Mouse (Mus musculus): ENCODE measurements around the gene Erich6.
"Not testable (repeated sequence)": the region's sequence is repeated elsewhere in the genome, so short reads cannot be mapped to it uniquely, and the experiment has no call there.

Erich6 gene

DNA sequence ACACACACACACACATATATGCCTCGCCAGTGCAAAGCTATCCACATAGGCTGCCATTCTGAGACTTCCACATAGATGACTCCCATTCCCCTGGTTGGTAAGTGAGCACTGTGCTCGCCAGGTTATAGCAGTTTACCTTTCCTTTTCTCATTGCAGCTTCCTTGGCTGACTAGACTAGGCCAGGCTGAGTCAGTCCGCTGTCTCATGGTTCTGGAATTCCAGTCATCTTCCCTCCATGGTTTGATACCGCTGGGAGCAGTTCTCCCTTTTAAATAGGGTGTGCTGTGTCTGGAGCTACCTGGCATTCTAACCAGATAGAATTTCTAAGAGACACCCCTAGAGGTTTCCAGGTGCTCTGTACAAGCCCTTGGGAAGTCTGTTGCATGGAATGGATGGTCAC lies 9.2 kb upstream of the Erich6 start:
- no peak for DNase-seq

DNA sequence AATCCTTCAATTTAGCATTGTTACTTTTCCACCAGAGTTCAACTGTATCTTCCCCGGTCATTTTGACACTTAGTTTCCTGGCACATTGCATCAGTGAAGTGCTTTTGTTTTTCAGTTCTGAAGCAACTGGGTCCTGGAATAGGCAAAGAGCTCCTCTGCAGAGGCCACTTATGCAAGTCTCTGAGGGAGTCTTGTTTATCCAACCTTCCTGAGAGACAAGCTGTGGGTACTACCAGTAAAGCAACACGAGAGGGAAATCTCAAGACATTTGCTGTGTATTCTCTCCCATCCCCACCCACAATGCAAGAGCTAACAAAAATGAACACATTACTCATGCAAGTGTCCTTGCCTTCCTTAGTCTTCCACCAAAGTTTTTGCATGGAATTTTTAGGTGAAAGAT lies 5.3 kb downstream of the Erich6 start:
- DNase-seq, result no peak

DNA sequence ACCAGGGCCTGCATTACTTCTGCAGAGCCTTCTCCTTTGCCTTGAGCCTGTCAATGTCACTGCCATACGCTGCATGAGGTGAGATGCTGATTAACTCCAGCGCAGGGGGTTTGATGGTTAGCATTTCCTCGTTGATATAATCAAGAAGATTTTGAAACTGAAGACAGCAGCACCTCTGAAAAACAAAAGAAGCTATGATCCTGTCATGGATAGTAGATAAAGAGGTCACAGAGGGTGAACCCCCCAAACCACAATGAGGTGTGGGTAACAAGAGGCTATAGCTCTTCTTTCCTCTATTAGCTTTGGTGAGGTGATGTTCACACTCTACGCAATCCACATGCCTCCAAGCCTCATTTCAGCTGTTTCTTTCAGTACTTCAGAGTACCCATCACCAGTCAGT lies 12.0 kb downstream of the Erich6 start:
- DNase-seq, result no peak

DNA sequence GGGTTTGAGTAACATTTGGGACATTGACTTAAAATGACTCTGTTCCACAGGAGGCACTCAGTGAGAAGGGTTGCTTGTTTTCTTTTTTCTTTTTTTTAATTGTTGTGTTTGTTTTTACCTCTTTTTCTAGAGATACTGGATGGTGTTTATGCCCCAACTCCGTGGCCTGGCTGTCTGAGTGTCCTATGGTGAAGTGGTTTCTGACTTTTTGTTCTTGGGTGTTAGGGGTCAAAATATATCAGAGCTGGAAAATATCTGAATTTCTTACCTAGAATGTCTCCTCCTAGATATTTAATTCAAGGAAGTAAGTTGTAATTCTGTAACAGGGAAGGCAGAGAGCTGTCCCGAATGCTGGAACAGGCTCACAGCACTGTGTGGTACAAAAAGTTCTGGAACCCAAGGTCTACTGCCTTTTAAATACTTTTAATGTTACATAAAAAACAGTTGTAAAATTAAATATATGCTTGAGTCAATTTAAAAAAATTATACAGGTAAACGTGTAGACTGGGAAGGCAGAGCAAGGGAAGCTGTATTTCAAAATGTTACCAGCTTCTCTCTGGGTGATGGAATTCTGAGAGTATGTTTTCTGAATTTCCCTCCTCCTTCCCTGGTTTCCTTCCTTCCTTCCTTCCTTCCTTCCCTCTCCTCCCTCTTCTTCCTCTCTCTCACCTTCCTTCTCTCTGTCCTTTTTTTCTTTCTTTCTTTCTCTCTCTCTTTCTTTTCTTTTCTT lies 14.2 kb downstream of the Erich6 start:
- DNase-seq, result no peak

DNA sequence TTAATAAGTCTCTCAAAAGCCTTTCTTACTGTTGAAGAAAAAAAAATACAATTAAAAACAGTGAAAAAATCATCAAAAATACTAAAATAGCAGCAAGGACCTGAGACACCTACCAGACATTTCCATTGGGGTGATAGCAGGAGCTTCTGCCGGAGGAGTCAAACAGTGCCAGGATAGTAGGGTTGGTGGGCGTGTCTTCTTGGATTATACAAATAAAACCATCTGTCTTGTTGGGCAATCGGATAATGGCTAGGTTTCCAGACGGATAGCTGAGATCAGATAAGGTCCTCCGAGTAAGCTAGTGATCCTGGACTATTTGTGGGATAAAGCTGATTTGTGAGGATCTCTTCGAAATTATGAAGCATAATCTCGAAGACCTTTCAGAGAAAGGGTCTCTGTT lies 15.9 kb downstream of the Erich6 start:
- DNase-seq, result no peak

DNA sequence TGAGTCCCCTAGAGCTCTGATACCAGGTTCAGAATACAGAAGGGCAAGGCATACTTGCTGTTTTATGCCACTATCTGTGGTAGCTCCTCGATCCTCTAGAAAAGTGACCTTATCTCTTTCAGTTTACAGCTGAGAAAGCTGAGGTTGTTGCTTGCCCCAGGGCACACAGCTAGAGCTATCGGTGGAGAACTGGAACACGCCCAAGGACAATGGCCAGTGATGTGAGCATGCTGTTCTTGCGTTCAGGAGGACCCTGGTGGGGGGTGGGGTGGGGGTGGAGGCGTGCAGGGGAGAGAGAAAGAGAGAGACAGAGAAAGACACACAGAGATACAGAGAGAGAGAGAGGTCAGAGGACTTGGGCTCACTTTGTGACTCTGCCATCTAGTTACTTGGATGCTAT lies 27.0 kb downstream of the Erich6 start:
- DNase-seq, result no peak

DNA sequence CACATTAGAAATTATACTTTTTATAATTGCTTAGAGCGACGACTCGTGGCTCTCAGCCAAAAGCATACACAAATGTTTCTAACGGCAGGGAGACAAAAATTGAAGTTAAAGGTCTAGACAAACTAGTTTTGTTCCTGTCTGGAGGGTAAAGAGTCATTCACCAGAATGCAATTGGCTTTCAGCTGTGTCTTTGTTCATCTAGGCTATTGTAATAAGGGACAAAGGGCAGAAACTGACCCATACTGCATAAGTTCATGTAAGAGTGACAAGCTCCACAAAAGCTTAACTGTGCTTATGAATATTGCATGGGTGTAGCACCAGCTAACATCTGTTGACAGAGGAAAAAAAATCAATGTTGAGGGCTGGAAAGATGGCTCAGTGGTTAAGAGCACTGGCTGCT lies 28.5 kb downstream of the Erich6 start:
- DNase-seq, result no peak

DNA sequence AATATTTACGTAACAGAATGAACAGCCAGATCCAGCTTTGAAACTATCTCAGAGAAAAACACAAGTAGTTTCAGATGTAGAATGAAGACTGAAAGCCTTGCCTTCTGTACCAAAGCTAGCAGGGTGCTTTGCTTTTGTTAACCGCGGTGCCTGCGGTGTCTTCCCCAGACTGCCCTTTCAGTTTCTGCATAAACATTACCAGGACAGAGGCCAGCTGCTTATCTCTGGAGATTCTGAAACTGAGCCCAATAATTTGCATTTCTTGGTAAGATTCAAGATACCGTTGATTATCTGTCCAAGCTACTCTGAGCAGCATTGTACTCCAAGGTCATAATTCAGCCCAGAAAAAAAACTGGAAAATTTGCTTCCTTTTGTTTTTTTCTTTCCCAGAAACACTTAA lies 43.4 kb downstream of the Erich6 start:
- DNase-seq, result no peak

DNA sequence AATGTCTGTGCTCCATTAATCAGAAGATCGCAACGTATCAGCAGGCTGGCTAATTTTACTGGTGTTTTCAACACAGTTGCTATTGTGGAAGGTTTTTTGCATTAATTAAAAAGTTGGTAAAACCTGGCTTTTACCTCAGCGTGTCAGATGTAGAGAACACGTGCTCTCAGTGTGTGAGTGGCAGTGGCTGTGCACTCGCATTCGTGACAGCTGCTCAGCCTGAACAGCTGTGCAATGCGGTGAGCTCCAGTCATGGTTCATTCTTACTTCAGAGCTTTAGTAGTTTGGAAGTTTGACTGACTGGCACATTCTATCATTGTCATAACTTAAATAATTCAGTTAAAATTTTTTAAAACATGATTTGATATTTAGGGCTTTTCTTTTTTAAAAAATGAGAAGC lies 44.3 kb downstream of the Erich6 start:
- DNase-seq, result not testable (repeated sequence)

DNA sequence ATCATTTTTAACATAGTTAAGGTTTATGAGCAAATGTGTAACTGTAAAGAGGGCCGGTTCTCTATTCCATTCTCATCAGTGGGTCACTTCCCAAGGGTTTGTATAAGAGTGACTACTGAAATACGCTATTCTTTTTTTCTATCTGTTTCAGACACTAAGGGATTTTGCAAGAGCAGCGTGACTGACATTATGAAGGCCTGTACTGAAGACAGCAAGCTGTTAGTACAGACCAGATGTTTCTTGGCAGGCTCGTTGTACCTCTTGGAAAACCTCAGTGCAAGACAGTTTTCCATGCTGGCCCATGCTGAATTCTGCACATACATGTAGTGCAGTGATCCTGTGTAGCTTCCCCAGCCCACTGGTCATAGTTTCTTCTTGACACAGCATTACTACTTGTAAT lies 46.5 kb downstream of the Erich6 start:
- DNase-seq, result not testable (repeated sequence)

DNA sequence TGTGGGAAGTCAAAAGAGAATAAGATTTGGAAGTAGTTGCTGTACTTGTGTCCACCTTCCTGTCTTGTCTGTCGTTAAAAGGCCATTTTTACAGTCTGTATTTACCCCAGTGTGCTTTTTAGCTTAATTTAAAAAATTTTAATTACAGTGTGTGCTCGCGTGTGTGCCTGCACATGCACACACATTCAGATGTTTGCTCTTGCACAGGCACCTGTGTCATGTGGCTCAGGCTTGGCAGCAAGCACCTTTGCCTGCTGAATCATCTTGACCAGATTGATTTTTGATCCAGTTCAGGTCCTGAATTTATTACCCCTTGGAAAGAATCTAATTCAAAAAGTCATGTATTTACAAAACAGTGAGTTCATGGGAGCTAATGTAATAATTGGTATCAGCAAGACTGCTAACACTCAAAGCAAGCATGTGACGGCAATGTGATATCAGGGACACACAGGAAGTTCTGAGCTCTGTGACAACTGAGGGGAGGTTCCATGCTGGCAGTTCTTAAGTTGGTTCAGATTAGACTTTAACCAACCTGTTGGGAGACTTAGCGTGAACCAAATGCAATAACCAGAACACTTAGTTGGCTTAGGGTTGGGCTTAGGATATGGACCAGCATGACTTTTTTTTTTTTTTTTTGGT lies 54.1 kb downstream of the Erich6 start:
- DNase-seq, result no peak

DNA sequence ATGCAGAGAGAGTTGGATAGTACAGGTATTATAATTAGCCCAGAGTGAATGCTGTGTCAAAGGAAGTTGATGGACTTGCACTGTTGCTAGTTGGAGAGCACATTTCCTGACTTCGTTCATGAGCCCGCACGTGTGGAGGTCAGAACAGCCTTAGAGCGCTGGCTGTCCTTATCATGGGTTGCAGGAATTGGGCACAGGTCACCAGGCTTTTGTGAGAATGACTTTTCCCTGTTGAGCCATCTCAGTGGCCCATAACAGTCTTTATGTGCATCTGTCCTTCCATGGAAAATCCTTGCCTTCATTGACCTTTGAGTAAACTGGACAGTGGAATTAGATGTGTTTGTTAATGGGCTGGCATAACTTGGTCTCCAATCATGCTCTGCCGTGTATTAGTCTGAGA lies 54.7 kb downstream of the Erich6 start:
- DNase-seq, result no peak

DNA sequence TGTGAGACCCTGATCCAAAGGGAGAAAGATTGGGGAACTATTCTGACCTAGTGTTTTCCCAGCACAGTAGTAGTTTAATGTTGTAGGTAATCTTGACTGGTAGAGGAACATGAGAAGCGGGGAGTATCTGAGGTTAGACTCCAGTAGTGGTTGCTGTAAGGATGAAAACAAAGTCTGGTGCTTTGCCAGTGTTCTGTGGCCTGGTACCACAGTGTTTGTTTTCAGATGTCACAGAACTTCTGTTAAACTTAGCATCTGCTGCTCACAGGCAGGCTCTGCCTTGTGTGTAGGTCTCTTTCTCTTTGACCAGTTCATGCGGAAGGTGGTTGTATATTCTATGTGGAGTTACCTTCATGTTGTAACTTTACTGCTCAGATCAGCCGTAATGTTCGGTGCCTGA lies 55.5 kb downstream of the Erich6 start:
- no peak for DNase-seq

DNA sequence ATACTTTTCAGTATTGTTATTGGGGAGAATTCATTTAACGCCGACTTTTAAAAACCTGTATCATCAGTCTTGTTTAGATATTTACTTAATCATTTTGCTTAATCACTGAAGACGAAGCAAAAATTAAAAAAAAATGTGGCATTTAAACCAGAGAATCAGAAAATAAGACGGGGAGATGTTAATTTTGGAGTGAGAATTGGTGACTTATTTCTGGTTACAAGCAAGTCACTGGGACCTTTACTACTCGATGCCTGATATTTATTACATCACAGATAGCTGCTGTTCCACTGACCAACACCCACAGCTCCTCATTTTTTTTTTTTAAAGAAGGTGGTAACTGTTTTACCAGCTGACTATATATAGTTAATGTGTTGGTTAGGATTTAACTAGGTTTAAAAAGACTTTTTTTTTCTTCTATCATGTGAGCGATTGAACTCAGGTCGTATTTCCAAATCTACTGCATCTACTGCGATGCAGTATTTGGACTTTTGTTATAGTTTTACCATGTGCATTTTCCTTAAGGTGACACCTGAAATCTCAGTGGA lies 59.4 kb downstream of the Erich6 start:
- DNase-seq, result no peak

DNA sequence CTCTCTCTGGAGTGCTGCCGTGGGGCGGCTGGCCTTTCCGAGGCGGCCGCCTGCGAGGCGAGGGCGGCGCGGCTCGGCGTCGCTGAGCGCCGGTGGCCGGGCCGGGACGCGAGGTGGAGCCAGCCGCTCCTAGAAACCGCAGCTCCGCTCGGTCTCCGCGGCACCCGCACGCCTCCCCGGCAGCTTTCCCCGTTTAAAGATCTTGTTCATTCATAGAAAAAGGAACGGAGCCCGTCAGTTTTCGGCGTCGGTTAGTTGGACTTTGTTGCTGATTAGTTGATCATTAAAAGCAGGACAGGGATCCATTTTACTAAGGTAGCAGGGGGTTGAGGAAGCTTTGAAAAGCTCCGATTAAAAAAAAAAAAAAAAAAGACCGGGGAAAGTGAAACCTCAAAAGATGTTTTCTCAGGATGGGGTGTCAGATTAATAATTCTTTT lies 59.9 kb downstream of the Erich6 start:
- peak in 1 of 2 experiments; percentile 76 for DNase-seq

DNA sequence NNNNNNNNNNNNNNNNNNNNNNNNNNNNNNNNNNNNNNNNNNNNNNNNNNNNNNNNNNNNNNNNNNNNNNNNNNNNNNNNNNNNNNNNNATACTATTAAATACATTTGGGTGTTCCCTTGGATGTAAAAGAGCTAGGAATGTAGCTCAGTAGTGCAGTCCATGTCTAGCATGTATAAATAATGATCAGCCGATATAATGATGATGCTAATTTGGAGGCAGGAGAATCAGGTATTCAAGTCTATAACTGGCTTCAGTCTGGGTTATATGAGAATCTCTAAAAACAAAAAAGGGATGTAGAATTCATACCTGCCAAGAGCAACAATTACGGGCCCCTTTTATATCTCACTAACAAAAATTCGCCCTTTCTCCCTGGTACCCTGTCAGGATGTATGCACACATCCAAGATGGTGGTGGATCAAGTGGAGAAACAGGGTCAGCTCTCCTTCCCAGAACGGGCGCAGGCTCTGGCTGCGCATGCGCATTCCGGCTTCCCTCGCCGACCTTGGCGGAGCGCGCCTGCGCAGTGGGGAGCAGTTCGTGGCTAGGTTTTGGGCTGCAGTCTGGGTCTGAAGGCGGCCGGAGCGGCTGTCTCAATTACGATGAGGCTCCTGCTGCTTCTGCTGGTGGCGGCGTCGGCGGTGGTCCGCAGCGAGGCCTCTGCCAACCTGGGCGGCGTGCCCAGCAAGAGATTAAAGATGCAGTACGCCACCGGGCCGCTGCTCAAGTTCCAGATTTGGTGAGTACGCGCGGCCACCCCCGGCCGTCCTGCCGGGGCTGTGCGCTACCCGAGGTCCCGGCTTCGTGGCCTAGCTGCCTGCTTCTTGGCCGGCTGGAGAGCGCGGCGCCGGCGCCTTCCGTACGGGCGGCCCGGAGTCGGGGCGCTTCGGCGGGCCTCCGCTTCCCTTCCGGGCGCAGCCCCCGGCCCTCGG lies 60.6 kb downstream of the Erich6 start, which contains the start of gene Selenot:
Selenot (plus strand) TSS at position 500 of the 930 bp plus-strand sequence.
- peak; percentile 99 to 100 for DNase-seq

DNA sequence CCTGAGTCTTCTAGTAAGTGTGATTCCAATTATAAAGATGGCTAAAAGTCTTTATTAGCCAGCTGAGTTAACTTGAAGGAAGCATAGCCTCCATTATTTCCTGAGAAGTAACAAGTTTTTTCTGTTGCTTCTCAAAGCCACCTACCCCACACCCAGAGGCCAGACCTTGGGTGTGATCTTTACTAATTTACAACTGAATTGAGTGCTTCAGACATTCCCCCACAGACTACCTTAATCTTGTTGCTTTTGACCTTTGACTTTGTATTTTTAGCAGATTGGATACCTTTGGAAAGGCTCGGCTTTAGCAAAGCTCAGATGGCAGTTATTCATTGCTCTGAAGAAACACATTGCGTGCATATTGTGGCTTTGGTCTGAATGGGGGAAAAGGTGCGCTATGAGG lies 66.2 kb downstream of the Erich6 start:
- no peak for DNase-seq

All from cerebellum, postnatal 25 days (tissue).